Mouse (Mus musculus) lung, postnatal 36 days (tissue): ENCODE measurements around the gene Frs2.

Source experiments
- DNase-seq: peaks from one replicate; pipeline ENCODE4 v3.0.0; 2022; ENCODE audit warnings: mixed read lengths

Gene Frs2

DNA sequence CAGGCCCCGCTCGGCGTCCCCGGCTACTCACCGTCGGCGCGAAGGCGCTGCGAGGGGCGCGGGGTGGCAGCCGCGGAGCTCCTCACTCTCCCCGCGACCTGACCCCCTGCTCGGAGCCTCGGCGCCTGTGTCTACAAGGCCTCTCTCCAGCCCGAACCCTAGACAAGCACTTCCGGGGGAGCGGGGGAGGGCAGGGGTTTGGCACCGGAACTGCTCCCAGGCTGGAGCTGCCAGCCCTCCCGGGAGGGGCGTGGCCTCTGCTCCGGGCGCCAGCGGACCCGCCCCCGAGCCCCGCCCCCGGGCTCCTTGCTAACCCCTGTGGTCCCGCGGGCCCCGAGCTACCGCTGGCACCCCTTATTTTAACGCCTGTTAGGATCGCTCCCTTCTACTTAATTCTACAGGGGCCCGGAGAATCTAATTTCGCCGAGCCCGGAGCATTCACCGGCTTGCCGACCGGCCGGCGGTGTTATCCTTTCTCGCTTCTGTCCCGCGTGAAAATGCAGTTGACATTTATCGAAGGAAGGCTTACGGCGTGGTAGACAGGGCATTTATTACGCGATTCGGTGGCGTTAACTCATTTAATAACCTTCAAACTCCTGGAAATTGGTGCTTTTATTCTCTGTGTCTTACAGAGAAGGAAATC lies at the start of gene Frs2:
TSS of gene Frs2 (minus strand) at position 174 of the 643 bp plus-strand sequence.
- peak; percentile 97 for DNase-seq

DNA sequence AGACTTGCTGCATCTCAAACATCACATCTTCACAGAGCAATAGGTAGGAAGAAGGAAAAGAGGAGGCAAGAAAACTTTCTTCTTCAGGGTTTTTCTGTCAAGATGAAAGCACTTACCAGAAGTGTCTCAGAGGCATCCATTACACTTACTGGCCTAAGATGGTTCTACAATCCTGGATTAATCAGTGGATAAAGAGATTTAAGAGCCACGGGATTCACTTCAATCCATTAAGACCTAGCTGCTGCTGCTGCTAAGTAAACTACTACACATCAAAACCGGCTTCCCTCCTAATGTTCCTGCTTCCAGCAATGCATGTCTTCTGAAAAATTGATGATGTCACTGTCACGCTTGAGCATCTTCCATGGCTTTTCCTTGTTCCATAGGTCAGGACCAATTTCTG lies 48.4 kb upstream of the Frs2 start:
- DNase-seq: no peak

DNA sequence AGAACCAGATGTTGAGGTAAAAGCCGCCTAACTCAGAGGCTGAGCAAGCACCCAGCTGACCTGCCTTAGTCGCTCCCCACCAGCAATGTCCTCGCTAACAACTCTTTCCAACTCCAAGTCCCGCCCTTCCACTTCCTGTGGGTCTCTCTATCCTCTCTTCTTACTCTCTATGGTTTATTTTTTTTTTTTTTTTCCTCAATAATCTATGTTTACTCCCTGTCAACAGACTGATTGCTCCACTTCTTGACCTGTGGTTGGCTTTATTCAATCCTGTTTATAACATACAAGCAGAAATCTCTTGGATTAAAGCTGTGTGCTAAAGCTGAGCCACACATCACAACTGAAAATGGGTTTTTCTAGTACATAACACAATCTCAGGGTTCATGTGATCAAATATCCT lies 47.4 kb upstream of the Frs2 start:
- no peak for DNase-seq

DNA sequence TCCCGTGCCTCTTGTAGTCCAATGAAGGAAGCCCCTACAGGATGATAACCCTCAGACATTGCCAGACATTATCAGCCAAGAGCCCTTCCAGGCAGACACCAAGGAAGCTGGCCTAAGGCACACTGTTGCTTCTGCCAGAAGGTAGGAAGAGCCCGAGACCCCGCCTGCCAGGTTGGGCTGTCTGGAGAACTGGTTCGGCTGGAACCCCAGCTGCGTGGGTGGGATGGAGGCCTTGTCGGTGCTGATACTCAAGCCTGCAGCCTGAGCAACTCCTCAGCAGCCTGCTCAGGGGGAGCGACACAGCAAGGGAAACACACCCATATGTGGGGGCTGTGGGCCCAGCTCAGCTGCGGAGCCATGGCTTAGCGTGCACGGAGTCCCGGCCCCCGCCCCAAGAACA lies 46.7 kb upstream of the Frs2 start:
- DNase-seq: no peak

DNA sequence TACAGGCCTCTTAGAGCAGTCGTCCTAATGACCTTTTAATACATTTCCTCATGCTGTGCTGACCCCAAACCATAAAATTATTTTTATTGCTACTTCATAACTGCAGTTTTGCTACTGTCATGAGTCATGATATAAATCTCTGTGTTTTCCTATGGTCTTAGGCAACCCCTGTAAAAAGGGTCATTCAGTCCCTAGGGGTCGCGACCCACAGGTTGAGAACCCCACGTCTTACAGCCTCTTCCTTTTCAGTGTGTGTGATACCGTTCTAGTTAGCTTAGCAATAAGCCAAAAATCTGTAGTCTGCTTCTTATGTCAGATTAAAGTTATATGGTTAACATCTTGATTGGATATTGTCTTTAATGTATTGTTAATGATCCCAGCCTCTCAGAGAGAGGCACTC lies 45.0 kb upstream of the Frs2 start:
- no peak for DNase-seq

DNA sequence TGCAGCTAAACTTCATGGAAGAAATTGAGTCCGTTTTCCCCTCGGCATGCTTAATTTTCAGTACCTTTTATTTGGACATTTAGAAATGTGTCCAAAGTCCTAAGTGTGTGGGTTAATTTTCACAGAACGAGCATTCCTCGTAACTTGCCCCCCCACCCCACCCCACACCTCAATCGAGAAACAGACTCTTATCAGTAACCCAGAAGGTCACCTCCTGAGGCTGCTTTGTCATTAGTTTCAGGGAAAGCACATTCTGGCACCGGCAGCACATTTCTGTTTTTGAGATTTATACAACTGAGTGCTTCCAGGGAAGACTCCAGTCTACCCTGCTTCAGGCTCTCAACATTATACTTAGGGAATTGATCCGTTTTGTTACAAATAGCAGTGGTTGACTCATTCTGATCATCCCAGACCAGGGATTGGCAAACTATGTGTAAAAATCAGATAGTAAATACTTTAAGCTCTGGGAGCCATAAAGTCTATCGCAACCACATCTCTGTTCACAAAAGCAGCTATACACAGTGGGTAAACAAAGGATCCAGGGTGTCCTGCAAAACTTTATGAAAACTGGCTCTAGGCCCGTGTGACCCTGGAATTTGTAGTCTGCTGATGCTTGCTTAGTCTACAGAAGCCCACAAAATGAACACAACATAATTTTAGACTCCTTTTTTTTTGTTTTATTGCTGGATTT lies 37.2 kb upstream of the Frs2 start:
- DNase-seq: no peak

DNA sequence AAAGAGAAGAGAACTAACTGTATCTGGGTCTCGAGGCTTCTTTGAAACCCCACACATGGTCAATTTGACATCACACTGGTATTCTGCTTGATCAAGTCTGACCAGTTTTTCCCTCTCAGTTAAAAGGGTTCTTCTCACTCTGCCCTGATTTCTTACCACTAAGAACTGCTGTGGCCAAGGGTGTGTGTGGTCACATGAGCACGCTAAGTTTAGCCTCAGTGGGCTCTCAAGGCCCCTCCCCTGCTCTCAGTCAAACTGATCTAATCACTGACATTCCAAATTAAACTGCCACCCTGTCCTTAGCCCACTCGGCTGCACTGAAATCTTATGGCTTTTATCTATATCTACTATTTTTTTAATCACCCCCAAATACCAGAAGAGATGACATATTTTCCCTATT lies 32.8 kb upstream of the Frs2 start:
- DNase-seq: no peak

DNA sequence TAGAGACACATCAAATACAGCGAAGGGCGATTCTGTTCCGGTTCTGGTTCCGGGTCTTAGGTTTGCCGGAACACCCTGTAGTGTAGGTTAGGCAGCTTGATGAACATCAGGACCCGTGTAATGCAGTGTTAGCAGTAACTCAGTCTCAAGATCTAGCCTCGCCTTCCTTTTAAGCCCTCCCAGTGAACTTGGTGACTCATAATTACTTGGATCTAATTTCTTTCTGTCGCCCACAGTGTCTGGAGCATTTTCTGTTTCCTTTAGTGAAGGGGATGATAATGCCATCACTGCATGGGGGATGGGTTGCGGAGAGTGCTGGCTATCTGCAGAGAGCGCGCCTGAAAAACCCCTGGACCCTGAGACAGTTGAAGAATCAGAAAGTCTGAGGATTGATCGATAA lies 26.3 kb upstream of the Frs2 start:
- no peak for DNase-seq

DNA sequence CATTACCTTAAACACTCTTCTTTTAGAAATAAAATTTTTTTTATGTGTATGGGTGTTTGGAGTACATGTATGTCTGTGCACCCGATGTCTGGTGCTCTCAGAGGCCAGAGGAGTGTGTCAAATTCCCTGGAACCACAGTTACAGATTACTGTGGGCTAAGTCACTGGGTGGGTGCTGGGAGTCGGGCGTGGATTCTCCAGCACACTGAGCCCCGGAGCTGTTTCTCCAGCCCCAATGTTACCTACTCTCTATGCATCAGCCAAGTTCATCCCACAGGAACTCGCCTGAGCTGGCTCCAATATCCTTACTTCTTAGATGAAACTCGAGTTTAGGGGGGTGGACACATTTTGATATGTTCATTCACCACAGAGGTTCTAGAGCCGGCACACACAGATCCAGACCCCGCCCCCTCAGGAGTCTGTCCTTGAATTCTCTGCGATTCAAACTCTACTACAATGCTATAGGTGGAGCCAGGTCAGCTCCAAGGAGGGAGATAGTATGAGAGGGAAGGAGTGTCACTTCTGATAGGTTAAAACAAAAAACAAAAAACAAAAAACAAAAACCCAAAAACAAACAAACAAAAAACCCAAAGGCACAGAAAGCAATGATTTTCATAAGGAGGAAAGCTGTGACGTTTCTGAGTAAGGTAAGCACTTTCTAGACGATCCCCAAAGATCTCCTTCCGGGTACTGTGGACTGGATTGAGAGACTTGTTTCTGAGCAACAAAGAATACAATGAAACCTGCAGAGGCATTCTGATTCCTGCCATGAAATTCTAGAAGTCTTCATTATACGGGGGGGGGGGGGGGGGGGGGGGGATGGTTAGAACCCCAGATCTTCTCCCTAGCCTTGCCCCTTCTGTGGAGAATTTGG lies 25.5 kb upstream of the Frs2 start:
- peak; percentile 22 for DNase-seq

DNA sequence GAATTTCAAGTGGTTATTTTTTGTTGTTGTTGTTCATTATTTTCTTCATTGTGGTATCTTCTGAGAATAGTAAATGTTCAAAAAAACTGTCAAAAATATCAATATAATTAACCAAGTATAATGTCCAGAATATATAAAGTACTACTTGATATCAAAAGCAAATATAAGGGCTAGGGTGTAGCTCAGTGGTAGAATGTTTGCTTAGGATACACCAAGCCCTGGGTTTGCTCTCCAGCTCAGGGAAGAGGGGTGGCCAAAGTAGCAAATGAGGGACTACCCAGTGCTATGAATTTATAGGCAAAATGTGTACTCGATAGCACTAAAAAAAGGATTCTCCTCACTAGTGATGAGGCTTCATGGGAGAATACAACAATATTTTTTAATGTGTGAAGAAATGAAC lies 24.8 kb upstream of the Frs2 start:
- no peak for DNase-seq

DNA sequence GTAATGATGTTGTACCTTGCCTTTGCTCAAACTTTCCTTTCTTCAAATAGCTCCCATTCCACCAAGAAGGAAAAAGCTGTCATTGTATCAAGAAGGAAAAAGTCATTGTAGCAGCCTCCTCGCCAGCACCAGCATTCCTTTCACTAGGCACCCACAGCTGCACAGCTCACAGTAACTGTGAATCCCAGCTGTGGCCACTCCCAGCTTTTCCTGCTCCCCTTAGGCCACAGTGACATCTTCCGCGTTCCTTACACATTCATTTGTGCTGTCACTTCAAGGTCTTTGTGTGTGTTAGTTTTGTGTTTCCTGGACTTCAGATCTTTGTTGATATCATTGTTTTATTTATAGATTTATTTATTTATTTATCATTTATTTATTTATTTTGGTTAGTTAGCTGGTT lies 23.7 kb upstream of the Frs2 start:
- peak; percentile 21 for DNase-seq

DNA sequence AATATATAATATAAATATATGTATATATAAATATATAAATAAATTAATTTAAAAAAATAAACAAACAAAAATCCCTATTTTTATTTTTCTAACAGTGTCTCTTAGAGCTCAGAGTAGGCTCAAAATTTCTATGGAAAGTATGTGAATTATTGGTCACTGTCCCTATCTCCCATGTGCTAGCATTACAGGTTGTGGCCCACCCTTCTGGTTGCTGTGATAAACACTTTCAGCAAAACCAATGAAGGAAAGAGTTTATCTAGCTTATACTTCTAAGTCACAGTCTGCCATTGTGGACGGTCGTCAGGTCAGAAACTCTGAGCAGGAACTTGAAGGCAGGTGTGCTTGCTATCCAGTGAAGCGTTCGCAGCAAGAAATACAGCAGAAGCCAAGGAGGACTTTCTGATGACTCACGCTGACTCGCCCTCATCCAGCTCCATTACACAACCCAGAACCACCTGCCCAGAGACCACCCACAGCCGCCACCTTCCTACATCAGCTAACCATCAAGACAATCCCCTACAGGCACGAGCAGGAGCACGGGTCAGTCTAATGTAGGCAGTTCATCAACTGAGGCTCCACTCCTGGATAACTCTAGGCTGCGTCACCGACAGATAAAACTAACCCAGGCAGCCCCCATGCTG lies 18.6 kb upstream of the Frs2 start:
- DNase-seq: no peak

DNA sequence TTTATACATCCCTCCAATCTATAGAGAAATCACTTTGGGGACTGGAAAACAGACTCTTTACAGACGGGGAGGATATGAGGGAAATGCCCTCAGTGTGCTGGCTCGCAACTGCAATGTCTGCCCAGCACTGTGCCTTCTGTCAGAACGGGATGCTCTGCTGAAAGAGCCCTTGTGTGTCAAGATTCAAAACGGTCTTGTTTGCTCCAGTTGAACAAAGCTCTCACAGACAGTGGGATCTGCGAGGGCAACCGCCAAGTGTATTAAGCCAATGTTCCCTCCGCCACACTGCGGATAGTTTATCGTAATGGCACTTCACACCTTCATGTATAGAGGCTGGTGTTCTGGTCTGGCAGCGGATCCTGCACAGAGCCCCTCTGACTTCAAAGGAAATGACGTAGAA lies 14.3 kb upstream of the Frs2 start:
- DNase-seq: no peak

DNA sequence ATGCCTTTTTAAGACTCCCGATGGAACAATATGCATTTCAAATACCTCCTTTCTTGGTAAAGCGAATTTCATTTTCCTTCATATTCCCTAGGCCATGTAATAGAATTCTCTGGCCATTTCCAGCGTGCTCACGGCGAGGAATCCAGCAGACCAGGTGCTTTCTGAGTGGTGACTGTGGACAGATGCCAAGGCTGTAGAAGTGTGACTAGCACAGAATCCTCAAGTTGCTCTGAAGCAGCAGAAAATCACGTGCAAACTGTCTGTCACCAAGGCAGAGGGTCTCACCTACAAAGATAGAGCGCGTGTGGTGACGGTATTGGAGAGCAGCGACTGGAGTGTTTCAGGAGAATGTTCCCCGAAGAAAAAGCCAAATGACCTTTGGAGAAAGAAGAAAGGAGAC lies 11.8 kb upstream of the Frs2 start:
- DNase-seq: peak; percentile 28

DNA sequence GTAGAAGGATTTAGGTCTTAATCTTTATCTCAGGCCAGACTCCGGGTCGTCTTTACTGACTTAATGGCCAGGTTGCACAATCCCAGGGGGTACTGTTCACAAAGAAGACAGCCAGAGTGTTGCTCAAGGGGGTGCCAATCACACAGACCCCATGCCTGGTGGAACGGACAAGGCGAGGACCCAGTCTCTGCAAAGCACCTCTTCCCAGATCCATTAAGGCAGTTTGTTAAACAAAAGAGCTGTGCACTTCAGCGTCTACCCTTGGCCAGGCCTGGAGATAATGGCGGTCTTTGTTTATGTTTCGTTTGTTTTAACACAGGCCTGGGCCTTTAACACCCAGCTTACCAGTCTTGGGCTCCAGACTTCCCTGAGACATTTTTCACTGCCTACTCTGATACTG lies 3.9 kb upstream of the Frs2 start:
- no peak for DNase-seq

DNA sequence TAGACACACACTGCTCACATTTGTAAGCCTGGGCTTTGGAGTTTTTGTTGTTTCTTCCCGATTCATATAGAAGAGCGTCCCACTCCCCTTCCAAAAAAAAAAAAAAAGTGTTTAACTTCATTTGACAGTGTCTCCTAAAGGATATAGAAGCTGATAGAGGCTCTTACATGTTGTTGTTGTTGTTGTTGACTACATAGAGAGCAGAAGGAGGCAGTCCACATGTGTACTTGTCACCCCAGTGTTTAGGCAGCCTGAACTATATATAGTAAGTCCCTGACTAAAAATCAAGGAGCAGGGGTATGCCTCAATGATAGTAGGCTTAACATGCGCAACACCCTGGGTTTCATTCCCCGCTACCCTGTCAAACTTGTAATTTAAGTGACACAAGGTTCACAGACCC lies 3.3 kb upstream of the Frs2 start:
- DNase-seq: no peak

DNA sequence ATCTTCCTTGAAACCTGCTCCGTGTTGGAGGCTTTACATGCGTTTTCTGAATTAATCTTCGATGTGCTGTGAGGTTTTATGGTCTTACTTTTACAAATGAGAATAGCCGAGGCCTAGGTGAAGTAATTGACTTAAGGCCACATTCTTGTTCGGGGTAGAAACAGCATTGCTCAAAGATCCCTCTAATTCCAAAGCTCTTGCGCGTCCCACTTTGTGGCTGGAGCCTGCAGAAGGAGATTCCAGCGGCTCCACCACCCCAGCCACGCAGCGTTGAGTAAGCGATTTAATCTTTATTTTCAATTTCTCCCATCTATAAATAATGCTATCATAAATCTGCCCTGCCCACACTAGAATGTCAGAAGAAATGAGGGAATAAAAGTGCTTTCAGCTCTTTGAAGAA lies 2.9 kb upstream of the Frs2 start:
- no peak for DNase-seq

DNA sequence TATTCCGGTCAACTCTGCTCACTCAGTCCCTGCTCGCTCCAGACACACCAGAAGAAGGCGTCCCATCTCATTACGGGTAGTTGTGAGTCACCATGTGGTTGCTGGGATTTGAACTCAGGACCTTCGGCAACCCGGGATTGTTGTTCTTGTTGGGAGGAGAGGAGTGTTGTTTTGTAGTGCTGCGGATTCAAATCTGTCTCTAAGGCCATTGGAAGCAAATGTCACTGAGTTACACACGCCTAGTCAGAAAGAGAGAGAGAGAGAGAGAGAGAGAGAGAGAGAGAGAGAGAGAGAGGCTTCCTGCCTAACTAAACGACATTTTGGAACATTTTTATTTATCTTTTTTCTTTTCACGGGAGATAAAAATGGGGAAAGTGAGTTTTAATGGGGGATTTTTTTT lies 2.4 kb upstream of the Frs2 start:
- no peak for DNase-seq

DNA sequence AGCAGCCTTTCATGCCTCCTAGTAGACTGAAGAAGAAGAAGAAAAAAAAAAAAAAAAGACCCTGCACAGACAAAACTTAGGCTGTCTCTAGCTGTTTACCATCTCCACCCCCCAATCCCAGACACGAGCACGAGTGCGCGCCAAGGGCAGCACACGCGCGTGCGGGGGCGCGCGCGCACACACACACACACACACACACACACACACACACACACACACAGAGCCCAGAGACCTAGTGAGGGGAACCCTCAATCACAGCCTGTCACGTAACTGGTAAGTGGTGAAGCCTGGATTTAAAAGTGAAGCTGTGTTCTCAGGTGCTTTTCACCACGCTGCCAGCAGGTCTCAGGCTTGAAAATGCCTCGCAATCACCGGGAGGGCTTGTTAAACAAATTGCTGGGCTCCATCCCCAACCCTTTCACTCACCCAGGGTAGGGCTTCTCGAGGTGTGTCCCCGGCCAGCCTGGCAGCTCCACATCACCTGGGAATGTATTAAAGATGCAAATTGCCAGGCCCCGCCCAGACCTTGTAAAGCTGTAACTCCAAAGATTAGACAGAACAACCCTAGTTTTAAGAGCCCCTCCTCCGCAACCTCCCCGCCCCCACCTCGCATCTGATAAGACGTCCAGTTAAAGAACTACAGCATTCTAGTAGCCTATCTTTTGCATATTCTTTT lies 1.7 kb upstream of the Frs2 start:
- DNase-seq: peak; percentile 50

DNA sequence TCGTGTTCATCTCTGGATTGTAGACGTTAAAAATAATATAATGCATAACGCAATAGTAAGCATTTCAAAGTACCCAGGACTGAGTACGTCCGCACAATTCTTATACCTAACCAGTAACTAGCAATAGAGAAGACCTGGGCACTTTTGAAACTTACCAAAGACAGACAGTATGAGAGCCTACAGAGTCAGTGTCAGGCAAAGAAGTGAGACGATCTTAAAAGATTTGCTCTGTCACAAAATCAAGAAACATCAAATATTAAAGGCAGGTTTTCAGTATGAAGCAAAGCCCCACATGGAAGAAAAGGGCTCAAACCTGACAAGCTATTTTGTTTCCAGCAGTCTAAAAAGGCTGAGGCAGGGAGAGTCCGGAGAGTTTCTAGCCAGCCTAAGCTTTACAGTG lies 907 bp upstream of the Frs2 start:
- no peak for DNase-seq

DNA sequence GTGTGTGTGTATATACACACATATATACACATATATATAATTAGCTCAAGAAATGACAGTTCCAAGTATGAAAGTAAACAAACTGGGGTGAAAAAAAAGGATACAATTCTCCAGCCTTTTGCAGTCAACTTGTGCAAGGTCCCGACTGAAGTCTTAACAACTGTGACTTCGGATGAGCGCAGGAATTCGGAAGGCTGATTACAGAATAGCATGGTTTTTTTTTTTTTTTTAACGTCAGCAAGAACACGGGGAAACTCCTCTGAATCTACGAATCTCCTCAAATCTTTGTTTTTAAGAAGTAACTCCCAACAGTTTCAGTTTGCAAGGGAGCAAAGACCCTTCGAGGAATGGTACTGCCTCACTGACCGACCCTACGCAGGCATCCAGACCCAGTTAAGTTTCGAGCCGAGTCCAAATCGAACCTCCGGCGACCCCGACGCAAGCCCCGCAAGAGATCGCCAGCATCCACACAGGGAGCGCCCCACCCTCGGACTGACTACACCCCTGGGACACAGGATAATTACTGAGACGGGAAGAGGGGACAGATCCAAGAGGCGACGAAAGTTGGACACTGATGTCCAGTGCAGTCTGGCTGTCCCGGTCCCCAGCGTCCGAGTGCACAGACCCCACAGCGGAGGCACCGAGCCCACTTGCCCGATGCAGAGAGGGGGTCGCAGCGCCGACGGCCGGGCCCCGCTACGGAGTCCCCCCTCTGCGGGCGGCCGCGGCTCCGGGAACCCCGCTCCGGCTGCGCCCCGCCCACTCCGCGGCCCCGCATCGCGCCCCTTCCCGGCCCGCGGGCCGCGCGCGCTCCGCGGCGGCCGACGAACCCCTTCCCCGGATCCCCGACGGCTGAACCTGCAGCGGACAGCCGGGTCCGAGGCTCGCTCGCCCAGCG lies 622 bp downstream of the Frs2 start:
- DNase-seq: no peak

DNA sequence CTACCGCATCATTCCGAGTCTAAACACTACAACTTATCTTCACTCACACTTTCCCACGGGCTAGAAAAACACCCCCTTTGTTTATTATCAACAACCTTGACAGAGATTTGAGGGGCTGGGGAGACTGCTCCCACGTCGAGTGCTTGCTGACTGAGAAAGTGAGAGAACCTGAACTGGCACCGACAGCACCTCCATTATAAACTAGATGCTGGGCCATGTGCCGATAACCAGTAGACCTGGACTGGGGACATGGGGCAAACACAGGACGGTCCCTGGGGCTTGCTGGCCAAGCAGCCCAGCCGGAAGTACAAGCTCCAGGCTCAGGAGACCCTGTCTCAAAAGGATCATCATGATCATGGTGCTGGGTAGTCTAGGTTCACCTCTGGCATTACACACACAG lies 1.9 kb downstream of the Frs2 start:
- DNase-seq: no peak
